Mouse (Mus musculus) megakaryocyte, embryonic 14.5 days (primary cell): Measurements from ENCODE around the gene Fancf. TPM values are rescaled to one million over a fixed set of nuclear protein-coding genes. Genes with fewer than 3 reads are reported as not detected.
A peak's percentile ranks its signal among the peaks of the same experiment; 100 is the strongest.

Experiments
- H3K27me3 ChIP-seq: replicated peaks from 2 replicates; pipeline ENCODE3; 2012; ENCODE audit warnings: inconsistent platforms
- H3K36me3 ChIP-seq: replicated peaks from 2 replicates; pipeline ENCODE3; 2012; ENCODE audit warnings: low read length, inconsistent platforms, mixed read lengths
- H3K4me1 ChIP-seq: 2 replicates; pipeline ENCODE4 v1.6.1; 2012; ENCODE audit warnings: inconsistent platforms
- H3K4me3 ChIP-seq: replicated peaks from 2 replicates; pipeline ENCODE3; 2012; ENCODE audit warnings: moderate library complexity, mild to moderate bottlenecking, inconsistent platforms
- H3K9me3 ChIP-seq: 2 replicates; pipeline ENCODE4 v1.6.1; 2012; ENCODE audit warnings: inconsistent platforms
- FLI1 ChIP-seq: IDR thresholded peaks from 2 replicates; pipeline ENCODE4 v1.6.1; 2012; ENCODE audit warnings: low read length, inconsistent platforms, mixed read lengths
- GATA1 ChIP-seq: IDR thresholded peaks from 3 replicates; pipeline ENCODE4 v1.6.1; 2012; ENCODE audit warnings: mixed read lengths, low read length, inconsistent platforms, borderline replicate concordance
- polyA plus RNA-seq: library from polyadenylated mRNA; stranded (reverse); fragments of >175 nt; gene quantifications from 2 replicates; pipeline ENCODE4 v1.2.3, GENCODE M21; 2012; ENCODE audit warnings: low replicate concordance; ENCODE audit not compliant: insufficient read depth

The Fancf gene
- polyA plus RNA-seq: 4.4 and 12.9 TPM in 2 replicates

- Histone ChIP-seq H3K27me3 (no peaks in the 10 kb centered on the region), H3K4me3 (peak within 1 kb of the TSS; percentile 98), H3K9me3 (no peaks in the 10 kb centered on the region), H3K36me3 (peaks cover 39% of the 10 kb centered on the region), H3K4me1 (peaks cover 32% of the 10 kb centered on the region)
- TF ChIP-seq GATA1 (no peak), FLI1 (peak; percentile 41; the same call in 1 of the 2 replicates)
These were observed at the start of gene Fancf for GRCm38 (mm10) chr7:51862097-51862492. Gene Fancf (minus strand): TSS chr7:51862267.

- TF ChIP-seq FLI1 (no peak), GATA1 (no peak)
- Histone ChIP-seq H3K27me3 (no peaks in the 10 kb centered on the region), H3K36me3 (no peaks in the 10 kb centered on the region), H3K4me1 (peaks cover 14% of the 10 kb centered on the region), H3K9me3 (no peaks in the 10 kb centered on the region), H3K4me3 (no peak overlapping the region)
These were observed 37.0 kb upstream of the Fancf start for GRCm38 (mm10) chr7:51899066-51899465.

- TF ChIP-seq GATA1 (no peak), FLI1 (no peak)
- no peaks in the 10 kb centered on the region for H3K9me3 ChIP-seq
- no peaks in the 10 kb centered on the region for H3K27me3 ChIP-seq
- no peak overlapping the region for H3K4me3 ChIP-seq
- H3K4me1 ChIP-seq: peaks cover 24% of the 10 kb centered on the region
- no peaks in the 10 kb centered on the region for H3K36me3 ChIP-seq
These were observed 32.9 kb upstream of the Fancf start for GRCm38 (mm10) chr7:51894939-51895338.

- TF ChIP-seq GATA1 (no peak), FLI1 (no peak)
- Histone ChIP-seq H3K4me1 (peaks cover 23% of the 10 kb centered on the region), H3K4me3 (no peak overlapping the region), H3K36me3 (no peaks in the 10 kb centered on the region), H3K9me3 (no peaks in the 10 kb centered on the region), H3K27me3 (no peaks in the 10 kb centered on the region)
These were observed 32.2 kb upstream of the Fancf start for GRCm38 (mm10) chr7:51894133-51894801.

GRCm38 (mm10) chr7:51893008-51893407 is 30.9 kb upstream of the Fancf start:
- no peaks in the 10 kb centered on the region for H3K27me3 ChIP-seq
- TF ChIP-seq FLI1: no peak
- no peak for TF ChIP-seq GATA1
- H3K4me3 ChIP-seq: no peak overlapping the region
- H3K9me3 ChIP-seq: no peaks in the 10 kb centered on the region
- H3K4me1 ChIP-seq: peaks cover 19% of the 10 kb centered on the region
- no peaks in the 10 kb centered on the region for H3K36me3 ChIP-seq

- H3K27me3 ChIP-seq: no peaks in the 10 kb centered on the region
- peaks cover 19% of the 10 kb centered on the region for H3K4me1 ChIP-seq
- TF ChIP-seq FLI1 (no peak), GATA1 (no peak)
- H3K36me3 ChIP-seq: no peaks in the 10 kb centered on the region
- no peaks in the 10 kb centered on the region for H3K9me3 ChIP-seq
- peak overlapping the region; percentile 23 for H3K4me3 ChIP-seq
These were observed 30.3 kb upstream of the Fancf start for GRCm38 (mm10) chr7:51892224-51892965.

- H3K4me3 ChIP-seq: no peak overlapping the region
- H3K9me3 ChIP-seq: no peaks in the 10 kb centered on the region
- no peaks in the 10 kb centered on the region for H3K36me3 ChIP-seq
- peaks cover 9% of the 10 kb centered on the region for H3K4me1 ChIP-seq
- no peak for TF ChIP-seq FLI1
- no peak for TF ChIP-seq GATA1
- no peaks in the 10 kb centered on the region for H3K27me3 ChIP-seq
These were observed 27.5 kb upstream of the Fancf start for GRCm38 (mm10) chr7:51889601-51890000.

- Histone ChIP-seq H3K36me3 (no peaks in the 10 kb centered on the region), H3K9me3 (no peaks in the 10 kb centered on the region), H3K4me1 (peaks cover 9% of the 10 kb centered on the region), H3K27me3 (no peaks in the 10 kb centered on the region), H3K4me3 (no peak overlapping the region)
- no peak for TF ChIP-seq GATA1
- TF ChIP-seq FLI1: no peak
These were observed 25.9 kb upstream of the Fancf start for GRCm38 (mm10) chr7:51887678-51888567.

- Histone ChIP-seq H3K4me1 (peaks cover 1% of the 10 kb centered on the region; the same call in 1 of the 2 replicates), H3K9me3 (no peaks in the 10 kb centered on the region), H3K36me3 (no peaks in the 10 kb centered on the region), H3K27me3 (no peaks in the 10 kb centered on the region), H3K4me3 (no peak overlapping the region)
- TF ChIP-seq GATA1 (no peak), FLI1 (no peak)
These were observed 23.3 kb upstream of the Fancf start for GRCm38 (mm10) chr7:51885345-51885744.
